Comparison of ENCODE assay signal across 14 mouse cellular contexts in the genomic region with DNA sequence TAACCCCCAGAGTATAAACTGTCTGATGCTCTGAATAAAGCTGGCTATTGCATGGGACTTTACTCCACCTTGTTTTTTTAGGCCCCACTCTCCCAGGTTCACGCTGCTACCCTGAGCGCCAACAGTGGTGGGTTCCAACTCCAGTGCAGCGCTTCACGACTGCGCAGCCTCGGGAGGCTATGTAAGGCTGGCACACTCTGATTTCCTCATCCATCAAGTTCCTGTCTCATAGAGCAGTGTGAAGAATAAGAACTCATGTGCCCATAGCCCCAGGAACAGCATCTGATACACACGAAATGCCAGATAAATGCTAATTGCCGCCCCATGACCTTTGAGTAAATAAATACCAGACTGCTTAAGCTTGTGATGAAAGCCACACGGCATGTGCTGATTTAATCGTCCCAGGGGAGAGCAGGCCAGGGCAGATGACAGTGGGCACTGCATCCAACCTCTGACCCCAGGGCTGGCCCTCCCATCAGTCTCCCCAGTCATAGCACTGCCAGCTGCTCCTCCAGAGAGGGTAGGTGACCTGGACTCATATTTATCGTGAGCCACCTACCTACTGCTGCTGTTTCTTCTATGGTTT.
DNase-seq lines count a peak whose midpoint lies in the region; ATAC-seq and TF ChIP-seq lines count a peak whose summit lies in the region.
"Had no signal": no experiment of that assay in that cellular context is flagged by ENCODE, and none has a peak within 500 bp of the region (broad histone marks: within the 10 kb centered on the region; RNA-seq: fewer than 3 reads in every experiment).

No protein-coding gene starts in this region.

- ATAC-seq in liver, embryonic 11.5 days (replicated peaks; ENCODE audit: low FRiP score): no peak

- DNase-seq in liver, adult 2 months (ENCODE audit: extremely low read depth, low read depth, low spot score): peak; percentile 13
- DNase-seq in liver, embryonic 11.5 days (ENCODE audit: low spot score): no peak
- peak; percentile 89 for DNase-seq in embryo, embryonic 10 days (ENCODE audit: low spot score)
- peak; percentile 35 for DNase-seq in embryo, embryonic 11.5 days (ENCODE audit: low read depth, low spot score)
- peak; percentile 53 for DNase-seq in limb, embryonic 10.5 days (ENCODE audit: low spot score)
- no peak for DNase-seq in cerebellum, postnatal 10 days
- DNase-seq in lung, adult 18-20 months: no peak
- no peak for DNase-seq in spleen, postnatal 36 days (ENCODE audit: low spot score in 2 of 2)
- DNase-seq: cerebellum, adult 9-11 months; kidney, adult 8-10 months; right cerebral cortex, postnatal 4 days had no signal

- H3K27me3 ChIP-seq in liver, adult 2 months (ENCODE audit: control insufficient read depth, insufficient read depth, low read length): no peaks in the 10 kb centered on the region
- no peaks in the 10 kb centered on the region for H3K27me3 ChIP-seq in liver, embryonic 11.5 days (replicated peaks; ENCODE audit: control insufficient read depth, insufficient read depth, low read length)
- peaks cover 86% of the 10 kb centered on the region for H3K27me3 ChIP-seq in limb, embryonic 10.5 days (ENCODE audit: low read depth, poor library complexity, severe bottlenecking)
- H3K27me3 ChIP-seq: heart, embryonic 15.5 days; stomach, embryonic 15.5 days had no signal

- no peak overlapping the region for H3K9ac ChIP-seq in liver, adult 2 months (ENCODE audit: low read depth, low read length)
- H3K9ac ChIP-seq in liver, embryonic 11.5 days (ENCODE audit: low read depth, low read length): no peak overlapping the region
- H3K9ac ChIP-seq: heart, embryonic 15.5 days; limb, embryonic 13.5 days; stomach, embryonic 15.5 days had no signal

- no peak overlapping the region for H3K27ac ChIP-seq in liver, adult 2 months (replicated peaks; ENCODE audit: insufficient read depth, low read depth, low read length)
- no peak overlapping the region for H3K27ac ChIP-seq in liver, embryonic 11.5 days (ENCODE audit: low read depth, low read length)
- no peak overlapping the region for H3K27ac ChIP-seq in limb, embryonic 10.5 days
- H3K27ac ChIP-seq: heart, embryonic 15.5 days; limb, embryonic 13.5 days; stomach, embryonic 15.5 days had no signal

- no peak overlapping the region for H3K4me2 ChIP-seq in liver, embryonic 11.5 days
- H3K4me2 ChIP-seq: heart, embryonic 15.5 days; limb, embryonic 13.5 days; stomach, embryonic 15.5 days had no signal

- H3K79me2 ChIP-seq in liver, adult 2 months (ENCODE audit: control insufficient read depth, insufficient read depth, low read length): no peaks in the 10 kb centered on the region

- 62% methylated on average over 11 of the region's 11 CpGs for WGBS in liver, adult 2 months
- WGBS in liver, embryonic 11.5 days: 66% methylated on average over 11 of the region's 11 CpGs
- WGBS in limb, embryonic 10.5 days: 24% methylated on average over 11 of the region's 11 CpGs

- H3K36me3 ChIP-seq in liver, adult 2 months (ENCODE audit: control insufficient read depth, insufficient read depth, low read length): no peaks in the 10 kb centered on the region
- no peaks in the 10 kb centered on the region for H3K36me3 ChIP-seq in liver, embryonic 11.5 days (ENCODE audit: control insufficient read depth, insufficient read depth, low read length)
- H3K36me3 ChIP-seq in limb, embryonic 10.5 days: no peaks in the 10 kb centered on the region
- H3K36me3 ChIP-seq: heart, embryonic 15.5 days; limb, embryonic 13.5 days; stomach, embryonic 15.5 days had no signal

- no peaks in the 10 kb centered on the region for H3K4me1 ChIP-seq in liver, adult 2 months (ENCODE audit: control insufficient read depth, insufficient read depth, low read length)
- H3K4me1 ChIP-seq in liver, embryonic 11.5 days (replicated peaks; ENCODE audit: control insufficient read depth, insufficient read depth, low read length): no peaks in the 10 kb centered on the region
- H3K4me1 ChIP-seq in limb, embryonic 10.5 days: peaks cover 10% of the 10 kb centered on the region

- no peak for TF ChIP-seq CTCF in liver, adult 2 months (IDR thresholded peaks at IDR 0.05; ENCODE audit: low read depth, low read length)

- H3K9me3 ChIP-seq in liver, embryonic 11.5 days (ENCODE audit: control insufficient read depth, low read length): no peaks in the 10 kb centered on the region
- no peaks in the 10 kb centered on the region for H3K9me3 ChIP-seq in limb, embryonic 10.5 days (replicated peaks)
- H3K9me3 ChIP-seq: heart, embryonic 15.5 days; limb, embryonic 13.5 days; stomach, embryonic 15.5 days had no signal

- no peak for TF ChIP-seq POLR2A in liver, adult 2 months (IDR thresholded peaks at IDR 0.05; ENCODE audit: extremely low read depth, insufficient read depth, low read length)

- H3K4me3 ChIP-seq in liver, adult 2 months (ENCODE audit: insufficient read depth, low read depth, low read length): no peak overlapping the region
- no peak overlapping the region for H3K4me3 ChIP-seq in liver, embryonic 11.5 days (ENCODE audit: low read depth, low read length)
- no peak overlapping the region for H3K4me3 ChIP-seq in limb, embryonic 10.5 days
- H3K4me3 ChIP-seq: heart, embryonic 15.5 days; limb, embryonic 13.5 days; stomach, embryonic 15.5 days had no signal

Comparison
In these comparisons a context has a peak if more than half of its experiments do, and no peak if none do; other contexts are left out.
1. DNase-seq: peak in liver, adult 2 months (single experiment), embryo, embryonic 10 days (single experiment), embryo, embryonic 11.5 days (single experiment) and limb, embryonic 10.5 days (single experiment); none in liver, embryonic 11.5 days (single experiment), cerebellum, postnatal 10 days (0 of 2), lung, adult 18-20 months (0 of 2) and spleen, postnatal 36 days (0 of 2).